Mouse (Mus musculus) midbrain, embryonic 14.5 days (tissue): ENCODE results near the gene Olfr1339. TPM values are rescaled to one million over a fixed set of nuclear protein-coding genes. Genes with fewer than 3 reads are reported as not detected.

ENCODE experiments used
- ATAC-seq: fragments of 200-750 bp; cut with Nextera tagmentation; 2 replicates; pipeline ENCODE4 v1.8.0; 2017; ENCODE audit warnings: moderate number of reproducible peaks, moderate library complexity; ENCODE audit not compliant: low FRiP score, low TSS enrichment
- DNase-seq: peaks from one replicate; pipeline ENCODE4 v3.0.0-alpha.2; 2015
- H3K27ac ChIP-seq: fragments of 300-500 bp; sonication (generic); replicated peaks from 2 replicates; pipeline ENCODE4 v1.5.1; 2014; ENCODE audit warnings: mild to moderate bottlenecking, low read depth, low read length, moderate library complexity
- H3K27me3 ChIP-seq: fragments of 300-500 bp; sonication (generic); 2 replicates; pipeline ENCODE4 v1.6.1; 2014; ENCODE audit warnings: low read length, control low read depth, mixed read lengths; ENCODE audit not compliant: control insufficient read depth, insufficient read depth
- H3K36me3 ChIP-seq: fragments of 300-500 bp; sonication (generic); 2 replicates; pipeline ENCODE4 v1.6.1; 2014; ENCODE audit warnings: low read length, control low read depth; ENCODE audit not compliant: control insufficient read depth, insufficient read depth
- H3K4me1 ChIP-seq: fragments of 300-500 bp; sonication (generic); 2 replicates; pipeline ENCODE4 v1.6.1; 2014; ENCODE audit warnings: mild to moderate bottlenecking, antibody characterized with exemption, low read length, control low read depth; ENCODE audit not compliant: control insufficient read depth, insufficient read depth
- H3K4me2 ChIP-seq: fragments of 300-500 bp; sonication (generic); 2 replicates; pipeline ENCODE4 v1.6.1; 2014; ENCODE audit warnings: mild to moderate bottlenecking, low read length, moderate library complexity
- H3K4me3 ChIP-seq: fragments of 300-500 bp; sonication (generic); replicated peaks from 2 replicates; pipeline ENCODE4 v1.5.1; 2014; ENCODE audit warnings: low read depth, low read length
- H3K9ac ChIP-seq: fragments of 300-500 bp; sonication (generic); replicated peaks from 2 replicates; pipeline ENCODE4 v1.6.1; 2014; ENCODE audit warnings: mild to moderate bottlenecking, low read length, moderate library complexity
- H3K9me3 ChIP-seq: fragments of 300-500 bp; sonication (generic); 2 replicates; pipeline ENCODE4 v1.6.1; 2016; ENCODE audit warnings: low read length, control low read depth, mixed read lengths; ENCODE audit not compliant: control insufficient read depth
- WGBS: fragments of 180-500 bp; shearing (Covaris S2); extraction: QIAGEN DNeasy Blood & Tissue Kit; methylation state at CpG from one replicate; pipeline ENCODE4 v1.1.7; 2014; 5-methylcytosine and 5-hydroxymethylcytosine counted together
- polyA plus RNA-seq: library from polyadenylated mRNA; unstranded; fragments of >200 nt; fragmentation: Nextera tagmentation; extraction: Ambion mirVana; gene quantifications from 2 replicates; pipeline ENCODE4 v1.2.1, GENCODE M21; 2014

Olfr1339 gene
- polyA plus RNA-seq, 1 experiment from 2014 or later, result not detected

- H3K9ac ChIP-seq, result no peak overlapping the region
- 52% methylated on average over 3 of the region's 3 CpGs for WGBS
- H3K27me3 ChIP-seq, result no peaks in the 10 kb centered on the region
- ATAC-seq, result no peak
- no peak overlapping the region for H3K4me3 ChIP-seq
- DNase-seq, result no peak
- no peaks in the 10 kb centered on the region for H3K9me3 ChIP-seq
- no peaks in the 10 kb centered on the region for H3K4me1 ChIP-seq
- H3K4me2 ChIP-seq, result no peak overlapping the region
- no peaks in the 10 kb centered on the region for H3K36me3 ChIP-seq
- no peak overlapping the region for H3K27ac ChIP-seq
These were observed 7.6 kb downstream of the Olfr1339 start for GRCm38 (mm10) chr4:118739574-118739973.

- DNase-seq (peak; percentile 0), ATAC-seq (no peak)
- H3K36me3 ChIP-seq, result no peaks in the 10 kb centered on the region
- 4% methylated on average over 11 of the region's 11 CpGs for WGBS
- peak overlapping the region; percentile 19 for H3K4me2 ChIP-seq
- H3K27ac ChIP-seq, result no peak overlapping the region
- H3K9ac ChIP-seq, result no peak overlapping the region
- H3K4me1 ChIP-seq, result no peaks in the 10 kb centered on the region
- H3K9me3 ChIP-seq, result 0 out of 2 replicates have a peak, but pooled peaks cover 1% of the 10 kb centered on the region
- no peaks in the 10 kb centered on the region for H3K27me3 ChIP-seq
- no peak overlapping the region for H3K4me3 ChIP-seq
These were observed 9.2 kb downstream of the Olfr1339 start for GRCm38 (mm10) chr4:118740988-118741698.

GRCm38 (mm10) chr4:118741881-118742280 is 9.9 kb downstream of the Olfr1339 start:
- H3K4me3 ChIP-seq, result no peak overlapping the region
- H3K27me3 ChIP-seq, result no peaks in the 10 kb centered on the region
- 0 out of 2 replicates have a peak, but pooled peaks cover 5% of the 10 kb centered on the region for H3K9me3 ChIP-seq
- no peaks in the 10 kb centered on the region for H3K36me3 ChIP-seq
- 2% methylated on average over 16 of the region's 16 CpGs for WGBS
- H3K9ac ChIP-seq, result no peak overlapping the region
- H3K4me1 ChIP-seq, result no peaks in the 10 kb centered on the region
- peak overlapping the region; percentile 19 for H3K4me2 ChIP-seq
- DNase-seq (peak; percentile 12), ATAC-seq (no peak)
- no peak overlapping the region for H3K27ac ChIP-seq

GRCm38 (mm10) chr4:118758637-118759036 is 26.7 kb downstream of the Olfr1339 start, which contains the start of gene Olfr1338:
Olfr1338 (minus strand) TSS chr4:118758737.
- H3K9me3 ChIP-seq, result no peaks in the 10 kb centered on the region
- ATAC-seq, result no peak
- H3K36me3 ChIP-seq, result no peaks in the 10 kb centered on the region
- no peaks in the 10 kb centered on the region for H3K27me3 ChIP-seq
- H3K27ac ChIP-seq, result no peak within 1 kb of the TSS
- H3K4me1 ChIP-seq, result no peaks in the 10 kb centered on the region
- DNase-seq, result no peak
- no peak within 1 kb of the TSS for H3K9ac ChIP-seq
- no peak within 1 kb of the TSS for H3K4me3 ChIP-seq
- WGBS, result 85% methylated on average over 1 of the region's 1 CpGs
- no peak within 1 kb of the TSS for H3K4me2 ChIP-seq

- Histone ChIP-seq H3K4me2 (no peak within 1 kb of the TSS), H3K27me3 (no peaks in the 10 kb centered on the region), H3K27ac (no peak within 1 kb of the TSS), H3K9me3 (no peaks in the 10 kb centered on the region), H3K9ac (no peak within 1 kb of the TSS), H3K4me3 (no peak within 1 kb of the TSS), H3K36me3 (no peaks in the 10 kb centered on the region), H3K4me1 (no peaks in the 10 kb centered on the region)
- ATAC-seq (no peak), DNase-seq (no peak)
- WGBS, result 75% methylated on average over 2 of the region's 2 CpGs
These were observed 50.5 kb downstream of the Olfr1339 start, which contains the start of gene Olfr1337 for GRCm38 (mm10) chr4:118782486-118782885. Olfr1337 (minus strand) TSS chr4:118782586.

Other genes starting within 250 kb of the Olfr1339 start
- gene Tie1, start 242.1 kb upstream of the Olfr1339 start, polyA plus RNA-seq, result 8.1 and 12.0 TPM in 2 replicates
- not detected in 2 replicates for gene 2610528J11Rik, start 205.2 kb upstream of the Olfr1339 start, polyA plus RNA-seq
- gene Tmem125, start 188.1 kb upstream of the Olfr1339 start, polyA plus RNA-seq, result not detected in 2 replicates
- gene Cfap57, start 111.4 kb upstream of the Olfr1339 start, polyA plus RNA-seq, result 1.3 and 1.8 TPM in 2 replicates
- gene Ebna1bp2, start 111.4 kb upstream of the Olfr1339 start, polyA plus RNA-seq, result 106 and 117 TPM in 2 replicates
- not detected in 2 replicates for gene Olfr62, start 73.2 kb upstream of the Olfr1339 start, polyA plus RNA-seq
- gene Olfr1342, start 39.4 kb upstream of the Olfr1339 start, polyA plus RNA-seq, result not detected in 2 replicates
- gene Olfr1341, start 28.7 kb upstream of the Olfr1339 start, polyA plus RNA-seq, result not detected in 2 replicates
- gene Olfr1340, start 12.0 kb upstream of the Olfr1339 start, polyA plus RNA-seq, result not detected in 2 replicates
- not detected in 2 replicates for gene Olfr1338, start 26.6 kb downstream of the Olfr1339 start, polyA plus RNA-seq
- not detected in 2 replicates for gene Olfr1337, start 50.4 kb downstream of the Olfr1339 start, polyA plus RNA-seq
- gene Olfr1335, start 77.8 kb downstream of the Olfr1339 start, polyA plus RNA-seq, result not detected in 2 replicates
- not detected in 2 replicates for gene Olfr1333, start 104.1 kb downstream of the Olfr1339 start, polyA plus RNA-seq
- not detected in 2 replicates for gene Olfr1331, start 132.5 kb downstream of the Olfr1339 start, polyA plus RNA-seq
- not detected in 2 replicates for gene Olfr1330, start 156.4 kb downstream of the Olfr1339 start, polyA plus RNA-seq
- gene Olfr1329, start 185.3 kb downstream of the Olfr1339 start, polyA plus RNA-seq, result not detected in 2 replicates
- not detected in 2 replicates for gene Olfr1328, start 206.4 kb downstream of the Olfr1339 start, polyA plus RNA-seq
- not detected in 2 replicates for gene Lao1, start 229.4 kb downstream of the Olfr1339 start, polyA plus RNA-seq